Mouse (Mus musculus) kidney, adult 2 months (tissue): Measurements from ENCODE around the gene Slc29a1.

Experiments used
- CTCF ChIP-seq: fragments of 200-500 bp; conservative IDR thresholded peaks from 2 replicates; pipeline ENCODE4 v1.5.1; 2011; ENCODE audit warnings: low read depth, mild to moderate bottlenecking, control low read depth, low read length, moderate library complexity, mixed read lengths; ENCODE audit not compliant: insufficient read depth, insufficient read length
- POLR2A ChIP-seq: fragments of 200-500 bp; IDR thresholded peaks from one replicate; pipeline ENCODE4 v1.6.1; 2011; ENCODE audit warnings: low read depth, low read length, control low read depth

GRCm38 (mm10) chr17:45630992-45631391 lies 31.6 kb upstream of the Slc29a1 start:
- TF ChIP-seq CTCF (no peak), POLR2A (no peak)
